Mouse (Mus musculus) hindbrain, embryonic 12.5 days (tissue): ENCODE data around the gene Nkx2-3. TPM values are rescaled to one million over a fixed set of nuclear protein-coding genes. Genes with fewer than 3 reads are reported as not detected.

Experiments used
- ATAC-seq: fragments of 200-750 bp; cut with Nextera tagmentation; 2 replicates; pipeline ENCODE4 v1.8.0; 2017; ENCODE audit warnings: moderate TSS enrichment; ENCODE audit not compliant: low FRiP score
- H3K27ac ChIP-seq: fragments of 300-500 bp; sonication (generic); 2 replicates; pipeline ENCODE4 v1.5.1; 2016; ENCODE audit warnings: mild to moderate bottlenecking
- H3K27me3 ChIP-seq: fragments of 300-500 bp; sonication (generic); 2 replicates; pipeline ENCODE4 v1.6.1; 2016; ENCODE audit warnings: mild to moderate bottlenecking
- H3K36me3 ChIP-seq: fragments of 300-500 bp; sonication (generic); 2 replicates; pipeline ENCODE4 v1.6.1; 2016; ENCODE audit warnings: mild to moderate bottlenecking
- H3K4me1 ChIP-seq: fragments of 300-500 bp; sonication (generic); 2 replicates; pipeline ENCODE4 v1.6.1; 2016
- H3K4me2 ChIP-seq: fragments of 300-500 bp; sonication (generic); replicated peaks from 2 replicates; pipeline ENCODE4 v1.6.1; 2016; ENCODE audit warnings: mild to moderate bottlenecking
- H3K4me3 ChIP-seq: fragments of 300-500 bp; sonication (generic); 2 replicates; pipeline ENCODE4 v1.5.1; 2016; ENCODE audit warnings: mild to moderate bottlenecking
- H3K9ac ChIP-seq: fragments of 300-500 bp; sonication (generic); 2 replicates; pipeline ENCODE4 v1.6.1; 2016; ENCODE audit warnings: mild to moderate bottlenecking, moderate library complexity
- H3K9me3 ChIP-seq: fragments of 300-500 bp; sonication (generic); replicated peaks from 2 replicates; pipeline ENCODE4 v1.6.1; 2016; ENCODE audit warnings: mild to moderate bottlenecking
- WGBS: fragments of 180-500 bp; shearing (Covaris S2); methylation state at CpG from one replicate; pipeline ENCODE4 v1.1.7; 2016; 5-methylcytosine and 5-hydroxymethylcytosine counted together
- polyA plus RNA-seq: library from polyadenylated mRNA; unstranded; fragments of >200 nt; fragmentation: Nextera tagmentation; extraction: Ambion mirVana; gene quantifications from 2 replicates; pipeline ENCODE4 v1.2.1, GENCODE M21; 2016

Nkx2-3 gene
- polyA plus RNA-seq, 1 experiment from 2014 or later = 0.22 TPM

DNA sequence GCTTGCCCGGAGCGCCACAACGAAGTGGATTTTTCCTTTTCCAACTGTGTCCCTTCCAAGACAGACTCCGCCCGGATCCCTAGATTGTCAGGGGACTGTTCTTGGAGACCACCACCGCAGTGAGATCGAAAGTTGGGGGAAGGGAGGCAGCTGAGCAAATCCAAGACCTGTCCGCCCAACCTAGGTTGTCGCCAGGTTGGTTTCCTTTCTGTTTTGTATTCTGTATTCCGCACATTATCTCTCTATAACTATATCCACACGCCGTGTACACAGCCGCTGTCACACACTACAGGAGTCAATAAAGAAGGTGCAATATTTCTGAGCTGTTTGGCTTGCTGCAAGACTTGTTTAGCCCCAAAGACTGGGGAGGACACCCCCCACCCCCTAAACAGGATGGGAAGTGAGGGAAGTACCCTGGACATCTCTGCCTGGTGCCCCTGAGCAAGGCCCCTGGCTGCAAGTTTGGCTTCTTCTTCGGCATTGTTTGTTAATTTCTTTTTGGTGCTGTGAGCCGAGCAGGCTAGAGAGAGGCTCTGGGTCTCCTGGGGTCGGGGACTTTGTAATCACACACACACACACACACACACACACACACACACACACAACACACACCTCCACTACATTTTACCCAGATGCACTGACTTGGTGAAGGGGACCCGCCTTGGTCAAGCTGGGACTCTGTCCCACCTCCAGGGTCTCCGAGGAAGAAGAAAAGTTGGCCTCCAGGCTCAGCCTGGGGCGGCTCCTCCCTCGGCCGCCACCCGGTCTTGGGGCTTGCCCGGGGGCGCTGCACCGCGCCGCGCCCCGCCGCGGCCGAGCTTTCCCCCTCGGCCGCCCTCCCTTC, 3.7 kb downstream of the Nkx2-3 start:
- ATAC-seq = no peak
- Histone ChIP-seq H3K9me3 (no peaks in the 10 kb centered on the region), H3K4me2 (peak overlapping the region; percentile 54), H3K4me1 (peaks cover 40% of the 10 kb centered on the region), H3K36me3 (no peaks in the 10 kb centered on the region), H3K27ac (no peak overlapping the region), H3K4me3 (peak overlapping the region; percentile 30), H3K27me3 (peaks cover 99% of the 10 kb centered on the region), H3K9ac (peak overlapping the region; percentile 20; the same call in 1 of the 2 replicates)
- under 1% methylated on average over 28 of the region's 34 CpGs for WGBS

DNA sequence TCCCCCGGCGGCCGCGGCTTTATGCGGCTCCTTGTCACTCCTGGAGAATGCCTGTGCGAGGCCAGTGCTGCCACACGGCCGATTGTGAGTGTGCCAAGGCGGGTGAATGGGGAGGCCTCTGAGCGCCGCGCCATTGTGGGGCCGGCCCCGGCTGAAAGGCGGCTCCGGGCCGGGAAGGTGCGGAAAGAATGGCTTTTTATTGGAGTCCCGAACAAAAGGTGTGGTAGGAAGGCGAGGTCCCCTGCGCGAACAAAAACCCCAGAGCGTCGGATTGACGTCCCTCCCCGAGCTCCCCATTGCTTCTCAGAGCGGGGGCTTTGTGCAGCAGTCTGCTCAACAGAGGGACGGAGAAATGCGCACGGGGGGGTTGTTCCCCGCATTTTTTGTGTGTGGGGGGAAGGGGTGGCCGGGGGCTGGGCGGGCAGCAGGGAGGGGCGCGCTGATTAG, 4.3 kb downstream of the Nkx2-3 start:
- H3K4me2 ChIP-seq = peak overlapping the region; percentile 54
- ATAC-seq = peak; percentile 84
- peaks cover 99% of the 10 kb centered on the region for H3K27me3 ChIP-seq
- H3K9ac ChIP-seq = peak overlapping the region; percentile 20
- peaks cover 40% of the 10 kb centered on the region for H3K4me1 ChIP-seq
- H3K27ac ChIP-seq = no peak overlapping the region
- H3K9me3 ChIP-seq = no peaks in the 10 kb centered on the region
- no peaks in the 10 kb centered on the region for H3K36me3 ChIP-seq
- peak overlapping the region; percentile 22 for H3K4me3 ChIP-seq
- under 1% methylated on average over 35 of the region's 35 CpGs for WGBS

GRCm38 (mm10) chr19:43616889-43617288, 4.8 kb downstream of the Nkx2-3 start:
- Histone ChIP-seq H3K4me2 (peak overlapping the region; percentile 54), H3K27ac (no peak overlapping the region), H3K9me3 (no peaks in the 10 kb centered on the region), H3K36me3 (no peaks in the 10 kb centered on the region), H3K4me3 (peak overlapping the region; percentile 22), H3K27me3 (peaks cover 99% of the 10 kb centered on the region), H3K4me1 (peaks cover 40% of the 10 kb centered on the region), H3K9ac (peak overlapping the region; percentile 20)
- WGBS = under 1% methylated on average over 12 of the region's 12 CpGs
- no peak for ATAC-seq

- ATAC-seq = no peak
- Histone ChIP-seq H3K36me3 (no peaks in the 10 kb centered on the region), H3K27me3 (peaks cover 98% of the 10 kb centered on the region), H3K9me3 (no peaks in the 10 kb centered on the region), H3K9ac (no peak overlapping the region), H3K4me2 (no peak overlapping the region), H3K4me3 (no peak overlapping the region), H3K4me1 (peaks cover 31% of the 10 kb centered on the region), H3K27ac (no peak overlapping the region)
- 31% methylated on average over 10 of the region's 10 CpGs for WGBS
These were observed 5.7 kb downstream of the Nkx2-3 start for GRCm38 (mm10) chr19:43617761-43618349.

GRCm38 (mm10) chr19:43618505-43619030, 6.4 kb downstream of the Nkx2-3 start:
- WGBS = 8% methylated on average over 5 of the region's 5 CpGs
- Histone ChIP-seq H3K9me3 (no peaks in the 10 kb centered on the region), H3K4me3 (no peak overlapping the region), H3K4me2 (no peak overlapping the region), H3K27ac (no peak overlapping the region), H3K27me3 (peaks cover 98% of the 10 kb centered on the region), H3K4me1 (peaks cover 30% of the 10 kb centered on the region), H3K9ac (no peak overlapping the region), H3K36me3 (no peaks in the 10 kb centered on the region)
- no peak for ATAC-seq

- no peaks in the 10 kb centered on the region for H3K36me3 ChIP-seq
- no peak overlapping the region for H3K9ac ChIP-seq
- peaks cover 20% of the 10 kb centered on the region for H3K4me1 ChIP-seq
- no peaks in the 10 kb centered on the region for H3K9me3 ChIP-seq
- no peak overlapping the region for H3K4me3 ChIP-seq
- no peak for ATAC-seq
- H3K4me2 ChIP-seq = no peak overlapping the region
- 3% methylated on average over 18 of the region's 18 CpGs for WGBS
- peaks cover 86% of the 10 kb centered on the region for H3K27me3 ChIP-seq
- H3K27ac ChIP-seq = no peak overlapping the region
These were observed 7.9 kb downstream of the Nkx2-3 start for GRCm38 (mm10) chr19:43619916-43620479.

GRCm38 (mm10) chr19:43623913-43624312, 11.8 kb downstream of the Nkx2-3 start:
- H3K27me3 ChIP-seq = peaks cover 51% of the 10 kb centered on the region
- H3K4me1 ChIP-seq = peaks cover 8% of the 10 kb centered on the region
- no peak overlapping the region for H3K4me3 ChIP-seq
- H3K9ac ChIP-seq = no peak overlapping the region
- no peaks in the 10 kb centered on the region for H3K9me3 ChIP-seq
- H3K27ac ChIP-seq = no peak overlapping the region
- no peaks in the 10 kb centered on the region for H3K36me3 ChIP-seq
- H3K4me2 ChIP-seq = no peak overlapping the region
- WGBS = 28% methylated on average over 4 of the region's 4 CpGs
- ATAC-seq = no peak

- H3K27ac ChIP-seq = 0 out of 2 replicates have a peak overlapping the region, but pooled peaks have one; percentile 32
These were observed 14.0 kb downstream of the Nkx2-3 start for GRCm38 (mm10) chr19:43626160-43626559.

DNA sequence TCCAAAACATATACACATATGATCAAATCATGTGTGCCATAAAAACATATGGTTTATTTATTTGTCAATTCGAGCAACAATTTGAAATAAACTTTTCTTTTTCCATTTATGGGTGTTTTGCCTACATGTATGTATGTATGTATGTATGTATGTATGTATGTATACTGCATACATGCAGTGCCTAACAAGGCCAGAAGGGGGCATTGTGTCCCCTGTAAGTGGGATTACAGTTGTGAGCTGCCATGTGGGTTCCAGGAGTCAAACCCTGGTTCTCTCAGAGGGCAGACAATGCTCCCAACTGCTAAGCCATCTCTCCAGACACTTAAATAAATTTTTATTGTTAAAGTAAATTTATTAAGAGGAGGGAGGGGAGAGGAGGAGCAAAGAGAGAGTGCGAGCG, 15.2 kb downstream of the Nkx2-3 start:
- H3K27me3 ChIP-seq = peaks cover 28% of the 10 kb centered on the region
- H3K4me1 ChIP-seq = peaks cover 11% of the 10 kb centered on the region
- H3K9ac ChIP-seq = no peak overlapping the region
- H3K36me3 ChIP-seq = no peaks in the 10 kb centered on the region
- H3K9me3 ChIP-seq = no peaks in the 10 kb centered on the region
- H3K4me2 ChIP-seq = no peak overlapping the region
- no peak overlapping the region for H3K4me3 ChIP-seq
- no peak for ATAC-seq
- 90% methylated on average over 3 of the region's 3 CpGs for WGBS
- H3K27ac ChIP-seq = no peak overlapping the region

More at GRCm38 (mm10) chr19:43626160-43626559, 14.0 kb downstream of the Nkx2-3 start:
- Histone ChIP-seq H3K9me3 (no peaks in the 10 kb centered on the region), H3K4me3 (no peak overlapping the region), H3K4me1 (peaks cover 11% of the 10 kb centered on the region), H3K4me2 (no peak overlapping the region), H3K36me3 (no peaks in the 10 kb centered on the region), H3K9ac (no peak overlapping the region), H3K27me3 (peaks cover 39% of the 10 kb centered on the region)
- ATAC-seq = peak; percentile 87
- 21% methylated on average over 3 of the region's 3 CpGs for WGBS

DNA sequence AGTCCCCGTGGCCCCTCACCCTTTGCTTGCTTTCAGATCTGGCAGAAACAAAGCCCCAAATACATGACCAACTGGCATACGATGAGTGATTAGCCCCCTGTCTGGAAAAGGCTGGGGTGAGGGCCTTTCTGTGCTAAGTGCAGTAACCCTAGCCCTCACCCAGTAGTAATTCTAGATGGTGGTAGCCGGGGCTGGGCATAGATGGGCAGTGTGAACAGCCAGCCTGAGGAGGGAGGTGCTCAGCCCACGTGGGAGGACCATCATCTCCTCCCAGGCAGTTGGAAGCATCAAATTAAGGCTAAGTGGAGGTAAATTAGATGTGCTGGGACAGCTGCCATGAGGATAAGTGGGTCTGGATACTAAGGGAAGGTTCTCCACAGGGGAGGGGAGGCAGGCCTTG, 17.0 kb downstream of the Nkx2-3 start:
- Histone ChIP-seq H3K9ac (no peak overlapping the region), H3K4me2 (no peak overlapping the region), H3K4me1 (peaks cover 11% of the 10 kb centered on the region), H3K36me3 (no peaks in the 10 kb centered on the region), H3K9me3 (no peaks in the 10 kb centered on the region), H3K4me3 (no peak overlapping the region), H3K27ac (no peak overlapping the region), H3K27me3 (peaks cover 14% of the 10 kb centered on the region)
- no peak for ATAC-seq
- WGBS = 41% methylated on average over 4 of the region's 4 CpGs

DNA sequence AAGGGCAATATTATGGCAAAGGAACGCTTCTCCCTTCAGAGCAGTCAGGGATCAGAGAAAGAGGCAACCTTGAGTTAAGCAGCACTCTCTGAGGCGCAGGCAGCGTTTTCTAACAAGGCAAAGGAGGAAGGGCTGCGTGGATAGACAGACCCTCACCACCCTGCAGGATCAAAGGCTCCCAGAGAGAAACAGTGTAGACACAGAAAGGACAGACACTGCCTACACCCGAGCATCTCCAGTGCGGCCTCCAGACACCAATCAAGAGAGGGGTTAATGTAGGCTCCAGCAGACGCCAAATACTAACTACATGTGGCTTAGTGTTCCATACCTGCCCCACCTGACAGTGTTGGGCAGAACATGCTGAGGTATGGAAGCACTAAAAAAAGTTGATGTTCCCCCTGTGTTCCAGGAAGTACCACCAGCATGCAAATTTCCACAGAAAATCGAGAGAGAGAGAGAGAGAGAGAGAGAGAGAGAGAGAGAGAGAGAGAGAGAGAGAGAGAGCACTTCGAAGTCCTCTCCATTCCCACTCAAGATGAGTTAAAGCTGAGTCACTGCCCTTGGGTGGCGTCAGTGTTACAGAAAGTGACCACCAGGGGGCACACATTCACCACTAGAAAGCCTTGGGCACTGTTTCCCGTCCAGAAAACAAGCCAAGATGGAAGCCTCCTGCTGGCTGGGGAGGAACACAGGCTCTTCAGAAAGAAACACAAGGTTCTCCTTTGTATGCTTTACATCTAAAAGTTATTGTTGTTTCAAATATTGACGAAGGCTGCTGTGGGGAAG, 18.5 kb downstream of the Nkx2-3 start:
- peaks cover 14% of the 10 kb centered on the region for H3K27me3 ChIP-seq
- H3K4me3 ChIP-seq = no peak overlapping the region
- no peaks in the 10 kb centered on the region for H3K36me3 ChIP-seq
- 34% methylated on average over 12 of the region's 12 CpGs for WGBS
- H3K4me2 ChIP-seq = no peak overlapping the region
- H3K27ac ChIP-seq = no peak overlapping the region
- ATAC-seq = no peak
- peaks cover 11% of the 10 kb centered on the region for H3K4me1 ChIP-seq
- H3K9ac ChIP-seq = no peak overlapping the region
- no peaks in the 10 kb centered on the region for H3K9me3 ChIP-seq
